Mouse (Mus musculus): ENCODE results near the gene 2210408I21Rik. TPM values are rescaled to one million over a fixed set of nuclear protein-coding genes. Genes with fewer than 3 reads are reported as not detected.

Gene 2210408I21Rik
- total and polyA plus RNA-seq, 3 experiments, result 1.6 to 4.0 TPM; not detected in 1

- H3K9ac ChIP-seq (ENCODE audit: control insufficient read depth, low read depth, low read length, poor library complexity, severe bottlenecking), result no peak overlapping the region
- H3K79me2 ChIP-seq (ENCODE audit: control insufficient read depth, insufficient read depth, low read length, poor library complexity), result no peaks in the 10 kb centered on the region
- no peaks in the 10 kb centered on the region for H3K9me3 ChIP-seq (replicated peaks; ENCODE audit: insufficient read depth, low read length)
- H3K27ac ChIP-seq (ENCODE audit: control insufficient read depth, low read depth, low read length), result no peak overlapping the region
- peaks cover 0 to 16% of the 10 kb centered on the region in 2 experiments; a peak in 3 of 4 replicates for H3K4me1 ChIP-seq (ENCODE audit: control insufficient read depth in 1 of 2, insufficient read depth in 2 of 2, low read length in 2 of 2)
- H3K27me3 ChIP-seq (ENCODE audit: control insufficient read depth in 1 of 2, insufficient read depth in 2 of 2, low read length in 2 of 2), result no peaks in the 10 kb centered on the region
- peaks cover 0 to 18% of the 10 kb centered on the region in 2 experiments; a peak in 2 of 4 replicates for H3K36me3 ChIP-seq (ENCODE audit: control insufficient read depth in 1 of 2, insufficient read depth in 2 of 2, low read length in 2 of 2)
- TF ChIP-seq BHLHE40 (IDR thresholded peaks at IDR 0.05; ENCODE audit: borderline replicate concordance, low read depth, low read length), result no peak
- no peak for TF ChIP-seq ETS1 (IDR thresholded peaks at IDR 0.05; ENCODE audit: low read depth, low read length)
- no peak for TF ChIP-seq TCF12 (IDR thresholded peaks at IDR 0.05; ENCODE audit: low read depth, low read length)
- TF ChIP-seq HCFC1 (IDR thresholded peaks at IDR 0.05; ENCODE audit: low read depth, low read length), result no peak
- no peak for TF ChIP-seq KAT2A (conservative IDR thresholded peaks at IDR 0.05; ENCODE audit: low read depth, low read length)
- TF ChIP-seq E2F4 (IDR thresholded peaks at IDR 0.05; ENCODE audit: borderline replicate concordance, low read depth, low read length), result no peak
- no peak for TF ChIP-seq MXI1 (IDR thresholded peaks at IDR 0.05; ENCODE audit: low read depth, low read length)
- no peak for TF ChIP-seq GATA1 (IDR thresholded peaks at IDR 0.05; ENCODE audit: low read depth, low read length)
- TF ChIP-seq USF2 (IDR thresholded peaks at IDR 0.05; ENCODE audit: borderline replicate concordance in 1 of 2, insufficient read depth in 1 of 2, low read depth in 1 of 2, low read length in 2 of 2), result no peak
- TF ChIP-seq NELFE (IDR thresholded peaks at IDR 0.05; ENCODE audit: low read depth, low read length), result no peak
- no peak for TF ChIP-seq NRF1 (IDR thresholded peaks at IDR 0.05; ENCODE audit: insufficient read depth, low read depth, low read length, poor library complexity, severe bottlenecking)
- no peak for TF ChIP-seq ZMIZ1 (IDR thresholded peaks at IDR 0.05; ENCODE audit: low read depth, low read length)
- no peak for TF ChIP-seq POLR2AphosphoS5 (IDR thresholded peaks at IDR 0.05; ENCODE audit: borderline replicate concordance, low read depth, low read length)
- no peak for DNase-seq (ENCODE audit: low read depth, low spot score)
- H3K4me3 ChIP-seq (ENCODE audit: control insufficient read depth in 1 of 2, insufficient read depth in 1 of 2, low read depth in 2 of 2, low read length in 2 of 2), result no peak overlapping the region
These were observed 73.6 kb downstream of the 2210408I21Rik start for GRCm38 (mm10) chr13:77208764-77209418.

GRCm38 (mm10) chr13:77213196-77213595 lies 77.9 kb downstream of the 2210408I21Rik start:
- Histone ChIP-seq H3K9ac (ENCODE audit: control insufficient read depth, low read depth, low read length, poor library complexity, severe bottlenecking) (no peak overlapping the region), H3K79me2 (ENCODE audit: control insufficient read depth, insufficient read depth, low read length, poor library complexity) (no peaks in the 10 kb centered on the region), H3K4me3 (ENCODE audit: control insufficient read depth in 1 of 2, insufficient read depth in 1 of 2, low read depth in 2 of 2, low read length in 2 of 2) (0 out of 4 replicates have a peak overlapping the region, but pooled peaks of 1 of the 2 experiments have one; percentile 15), H3K27ac (ENCODE audit: control insufficient read depth, low read depth, low read length) (no peak overlapping the region), H3K36me3 (ENCODE audit: control insufficient read depth in 1 of 2, insufficient read depth in 2 of 2, low read length in 2 of 2) (peaks cover 0 to 12% of the 10 kb centered on the region in 2 experiments; a peak in 2 of 4 replicates), H3K27me3 (ENCODE audit: control insufficient read depth in 1 of 2, insufficient read depth in 2 of 2, low read length in 2 of 2) (no peaks in the 10 kb centered on the region), H3K9me3 (replicated peaks; ENCODE audit: insufficient read depth, low read length) (no peaks in the 10 kb centered on the region), H3K4me1 (ENCODE audit: control insufficient read depth in 1 of 2, insufficient read depth in 2 of 2, low read length in 2 of 2) (peaks cover 0 to 12% of the 10 kb centered on the region in 2 experiments; a peak in 3 of 4 replicates)
- TF ChIP-seq SMC3 (IDR thresholded peaks at IDR 0.05; ENCODE audit: low read depth, low read length), result no peak
- TF ChIP-seq GATA1 (IDR thresholded peaks at IDR 0.05; ENCODE audit: low read depth, low read length), result peak; percentile 51
- TF ChIP-seq KAT2A (conservative IDR thresholded peaks at IDR 0.05; ENCODE audit: low read depth, low read length), result no peak
- peak; percentile 37; the same call in 1 of the 2 replicates for TF ChIP-seq TCF12 (IDR thresholded peaks at IDR 0.05; ENCODE audit: low read depth, low read length)
- TF ChIP-seq EP300 (IDR thresholded peaks at IDR 0.05; ENCODE audit: low read depth in 1 of 2, low read length in 2 of 2), result peak; percentile 50 to 55; a peak in 3 of 4 replicates
- 0 out of 2 replicates have a peak, but pooled peaks have one; percentile 12 for TF ChIP-seq SIN3A (IDR thresholded peaks at IDR 0.05; ENCODE audit: low read length)
- TF ChIP-seq NRF1 (IDR thresholded peaks at IDR 0.05; ENCODE audit: insufficient read depth, low read depth, low read length, poor library complexity, severe bottlenecking), result no peak
- peak; percentile 46 for DNase-seq (ENCODE audit: low read depth, low spot score)

Measured in MEL (cell line).